Mouse (Mus musculus): ENCODE results near the gene Med17.

Med17 gene

DNA sequence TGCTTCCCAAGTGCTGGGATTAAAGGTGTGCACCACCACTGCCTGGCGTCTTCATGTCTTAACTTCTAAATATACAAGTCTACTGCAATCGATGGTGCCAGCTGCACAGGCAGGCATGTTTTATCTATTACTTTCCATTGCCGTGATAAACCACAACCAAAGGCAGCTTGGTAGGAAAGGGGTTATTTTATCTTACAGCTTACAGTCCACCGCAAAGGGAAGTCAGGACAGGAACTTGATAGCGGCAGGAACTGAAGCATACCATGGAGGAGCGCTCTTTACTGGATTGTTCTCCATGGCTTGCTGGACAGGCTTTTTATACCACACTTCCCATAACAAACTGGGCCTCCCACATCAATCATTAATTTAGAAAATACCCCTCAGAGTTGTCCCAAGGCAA lies 9.5 kb upstream of the Med17 start:
- DNase-seq (ENCODE audit: extremely low read depth, insufficient read length, low spot score), result no peak

- no peak for DNase-seq (ENCODE audit: extremely low read depth, insufficient read length, low spot score)
Measured at GRCm38 (mm10) chr9:15288402-15288801, 8.7 kb upstream of the Med17 start.

- no peak for DNase-seq (ENCODE audit: extremely low read depth, insufficient read length, low spot score)
Measured at GRCm38 (mm10) chr9:15287846-15288245, 8.1 kb upstream of the Med17 start.

DNA sequence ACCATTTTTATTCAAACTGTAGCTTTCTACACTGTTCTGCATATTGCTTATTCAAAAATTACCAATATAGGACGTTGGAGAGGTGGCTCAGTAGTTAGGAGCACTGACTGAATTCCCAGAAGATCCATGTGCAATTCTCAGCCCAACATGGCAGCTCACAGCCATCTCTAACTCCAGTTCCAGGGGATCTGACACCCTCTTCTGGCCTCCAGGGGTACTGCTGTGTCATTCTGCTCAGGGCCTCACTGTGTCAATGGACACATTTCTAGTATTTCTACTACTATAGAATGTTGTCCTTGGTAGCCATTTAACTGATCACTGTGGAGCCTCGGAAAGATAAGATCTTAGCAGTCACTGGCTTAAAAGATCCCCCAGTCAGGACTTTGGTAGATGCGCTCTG lies 5.7 kb upstream of the Med17 start:
- DNase-seq (ENCODE audit: extremely low read depth, insufficient read length, low spot score), result no peak

GRCm38 (mm10) chr9:15280491-15280879 lies 754 bp upstream of the Med17 start:
- no peak for DNase-seq (ENCODE audit: extremely low read depth, insufficient read length, low spot score)

DNA sequence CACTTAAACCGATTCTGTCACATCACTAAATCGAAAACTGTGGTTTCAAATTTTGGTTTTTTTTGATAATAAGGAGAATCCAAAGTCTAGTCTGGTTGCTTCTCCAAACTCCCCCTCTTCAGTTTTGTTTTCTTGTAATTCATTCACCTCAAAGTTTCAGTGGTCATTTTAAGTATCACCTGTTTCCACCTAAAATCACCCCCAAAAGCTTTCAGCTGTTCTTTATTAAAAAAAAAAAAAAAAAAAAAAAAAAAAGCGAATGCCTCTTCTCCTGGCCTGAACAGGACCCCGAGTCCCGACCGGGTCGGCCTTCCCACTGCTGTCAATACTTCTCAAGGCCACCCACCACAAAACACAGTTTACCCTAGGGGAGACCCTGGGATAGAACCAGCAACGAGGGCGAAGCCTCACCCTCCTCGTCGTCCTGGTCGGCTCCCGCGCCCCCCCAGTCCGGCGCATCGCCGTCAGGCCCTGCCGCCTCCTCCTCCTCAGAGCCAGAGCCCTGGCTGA lies 537 bp downstream of the Med17 start:
- DNase-seq (ENCODE audit: extremely low read depth, insufficient read length, low spot score), result no peak

- no peak for DNase-seq (ENCODE audit: extremely low read depth, insufficient read length, low spot score)
Measured at GRCm38 (mm10) chr9:15278343-15278742, 1.4 kb downstream of the Med17 start.

GRCm38 (mm10) chr9:15276855-15277254 lies 2.9 kb downstream of the Med17 start:
- no peak for DNase-seq (ENCODE audit: extremely low read depth, insufficient read length, low spot score)

GRCm38 (mm10) chr9:15273981-15274380 lies 5.8 kb downstream of the Med17 start:
- DNase-seq (ENCODE audit: extremely low read depth, insufficient read length, low spot score), result no peak

- no peak for DNase-seq (ENCODE audit: extremely low read depth, insufficient read length, low spot score)
Measured at GRCm38 (mm10) chr9:15263487-15263886, 16.2 kb downstream of the Med17 start.

- no peak for DNase-seq (ENCODE audit: extremely low read depth, insufficient read length, low spot score)
Measured at GRCm38 (mm10) chr9:15261980-15262379, 17.8 kb downstream of the Med17 start.

DNA sequence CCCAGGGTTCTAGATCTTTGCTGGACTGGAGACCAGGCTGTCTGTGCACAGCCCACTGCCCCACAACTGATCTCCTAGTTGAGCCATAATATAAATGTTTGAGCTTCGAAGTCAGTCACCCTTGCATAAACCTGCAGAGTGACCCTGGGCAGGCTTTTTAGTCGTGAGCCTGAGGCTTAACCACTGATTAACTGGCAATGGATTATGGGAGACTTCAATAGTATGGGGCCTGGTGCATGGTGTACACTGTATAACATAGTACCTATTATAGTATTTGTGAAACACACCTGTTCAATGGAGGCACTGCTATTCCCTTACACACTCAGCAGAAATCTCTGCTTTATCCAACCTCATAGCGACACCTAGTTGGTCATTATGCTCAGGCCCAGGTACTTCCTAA lies 23.5 kb downstream of the Med17 start:
- no peak for DNase-seq (ENCODE audit: extremely low read depth, insufficient read length, low spot score)

DNA sequence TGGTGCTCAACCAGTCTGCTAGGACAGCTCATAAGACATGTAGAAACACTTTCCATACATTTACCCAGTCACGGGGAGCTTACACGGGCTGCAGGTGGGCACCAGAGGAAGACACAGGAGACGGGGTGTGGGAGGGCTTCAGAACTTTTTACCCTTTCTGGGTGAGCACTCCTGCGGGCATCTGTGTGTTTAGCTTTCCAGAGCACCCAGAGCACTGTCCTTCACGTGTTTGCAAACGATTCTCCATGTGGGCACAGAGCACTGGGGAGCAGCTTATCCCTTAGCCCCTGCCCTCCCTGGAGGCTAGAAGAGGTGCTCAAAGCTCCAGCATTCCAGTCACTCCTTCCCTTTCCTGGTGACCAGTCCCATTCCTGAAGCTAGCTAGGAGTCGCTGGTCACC lies 25.2 kb downstream of the Med17 start:
- no peak for DNase-seq (ENCODE audit: extremely low read depth, insufficient read length, low spot score)

DNA sequence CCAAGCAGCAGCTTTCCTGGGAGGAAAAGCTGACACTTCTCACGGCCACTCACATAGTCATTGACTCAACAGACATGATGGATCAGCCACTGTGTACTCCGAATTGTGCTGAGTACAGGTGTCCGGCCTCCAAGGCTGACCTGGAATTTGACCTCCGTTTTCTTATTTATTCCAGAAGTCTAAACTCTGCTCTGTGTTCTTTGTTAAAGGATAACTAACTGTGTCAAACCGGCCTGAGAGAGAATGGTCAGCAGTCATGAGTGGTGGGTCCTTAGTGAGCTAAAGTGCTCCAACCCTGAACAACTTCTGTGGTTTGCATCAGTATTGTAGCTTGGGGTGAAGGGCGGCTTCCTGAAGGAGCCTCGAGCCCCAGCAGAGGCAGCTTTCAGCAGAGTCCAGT lies 27.5 kb downstream of the Med17 start:
- DNase-seq (ENCODE audit: extremely low read depth, insufficient read length, low spot score), result no peak

- DNase-seq (ENCODE audit: extremely low read depth, insufficient read length, low spot score), result no peak
Measured at GRCm38 (mm10) chr9:15250376-15250775, 29.4 kb downstream of the Med17 start.

GRCm38 (mm10) chr9:15245319-15246075 lies 34.2 kb downstream of the Med17 start:
- DNase-seq (ENCODE audit: extremely low read depth, insufficient read length, low spot score), result no peak

DNA sequence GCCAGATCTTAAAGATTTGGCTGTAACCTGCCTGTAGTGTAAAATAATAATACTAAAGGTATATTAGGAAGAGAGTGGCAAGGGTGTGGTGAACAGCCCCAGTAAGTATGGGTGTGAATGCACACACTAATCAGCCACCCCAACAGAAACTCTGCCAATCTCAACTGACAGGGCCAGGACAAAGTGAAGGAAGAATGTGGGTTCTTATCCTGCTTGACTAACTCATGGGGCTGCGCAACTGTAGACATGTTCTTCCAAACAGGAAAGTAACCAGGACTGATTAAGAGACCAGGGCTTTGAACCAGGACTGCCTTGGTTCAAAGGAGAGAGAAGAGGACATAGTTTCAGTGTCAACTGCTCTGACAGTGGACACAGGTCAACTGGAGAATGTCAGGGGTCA lies 37.6 kb downstream of the Med17 start:
- DNase-seq (ENCODE audit: extremely low read depth, insufficient read length, low spot score), result no peak

GRCm38 (mm10) chr9:15241596-15241939 lies 38.2 kb downstream of the Med17 start:
- DNase-seq (ENCODE audit: extremely low read depth, insufficient read length, low spot score), result no peak

GRCm38 (mm10) chr9:15240863-15241595 lies 38.7 kb downstream of the Med17 start:
- DNase-seq (ENCODE audit: extremely low read depth, insufficient read length, low spot score), result no peak

- no peak for DNase-seq (ENCODE audit: extremely low read depth, insufficient read length, low spot score)
Measured at GRCm38 (mm10) chr9:15240006-15240405, 39.7 kb downstream of the Med17 start.

GRCm38 (mm10) chr9:15239042-15239925 lies 40.4 kb downstream of the Med17 start, which contains the start of gene Vstm5:
Gene Vstm5 (plus strand): TSS chr9:15239045.
- DNase-seq (ENCODE audit: extremely low read depth, insufficient read length, low spot score), result no peak
